Mouse (Mus musculus): Measurements from ENCODE around the gene Gpr18. TPM values are rescaled to one million over a fixed set of nuclear protein-coding genes. Genes with fewer than 3 reads are reported as not detected.
A peak's percentile ranks its signal among the peaks of the same experiment; 100 is the strongest.
"Not testable (repeated sequence)": the region's sequence is repeated elsewhere in the genome, so short reads cannot be mapped to it uniquely, and the experiment has no call there.

The Gpr18 gene
- polyA plus RNA-seq, 1 experiment, result not detected

DNA sequence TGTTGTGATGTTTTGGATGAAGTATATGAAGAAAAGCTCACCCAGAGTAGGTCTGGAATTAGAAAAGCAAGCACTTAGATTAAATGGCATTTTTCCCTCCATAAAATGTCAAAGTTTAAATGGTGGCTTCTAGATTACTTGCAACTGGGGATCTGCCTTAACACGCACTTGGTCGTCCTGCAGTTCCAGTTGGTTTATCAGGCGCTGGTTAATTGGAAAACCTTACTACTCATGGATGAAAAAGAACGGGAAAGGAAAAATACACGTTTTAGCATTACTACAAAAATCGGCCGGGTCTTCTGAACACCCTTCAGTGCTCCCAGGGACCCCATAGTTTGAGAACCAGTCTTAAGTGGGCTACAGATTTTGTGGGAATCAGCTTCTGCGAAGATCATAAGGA is 37.9 kb downstream of the Gpr18 start:
- peak overlapping the region; percentile 78 for H3K4me3 ChIP-seq (replicated peaks; ENCODE audit: insufficient read depth, low read depth, low read length)
- TF ChIP-seq CTCF (IDR thresholded peaks at IDR 0.05; ENCODE audit: borderline replicate concordance, insufficient read depth, low read depth, low read length), result no peak
- TF ChIP-seq POLR2A (IDR thresholded peaks at IDR 0.05; ENCODE audit: borderline replicate concordance, insufficient read depth, low read length), result no peak
- 38% methylated on average over 8 of the region's 8 CpGs for WGBS
- peaks cover 11% of the 10 kb centered on the region; the same call in 1 of the 2 replicates for H3K4me1 ChIP-seq (ENCODE audit: control insufficient read depth, insufficient read depth, low read length)
- H3K27me3 ChIP-seq (ENCODE audit: control insufficient read depth, insufficient read depth, low read length), result no peaks in the 10 kb centered on the region
- no peak for DNase-seq
- no peak overlapping the region for H3K27ac ChIP-seq (ENCODE audit: insufficient read depth, low read length)

DNA sequence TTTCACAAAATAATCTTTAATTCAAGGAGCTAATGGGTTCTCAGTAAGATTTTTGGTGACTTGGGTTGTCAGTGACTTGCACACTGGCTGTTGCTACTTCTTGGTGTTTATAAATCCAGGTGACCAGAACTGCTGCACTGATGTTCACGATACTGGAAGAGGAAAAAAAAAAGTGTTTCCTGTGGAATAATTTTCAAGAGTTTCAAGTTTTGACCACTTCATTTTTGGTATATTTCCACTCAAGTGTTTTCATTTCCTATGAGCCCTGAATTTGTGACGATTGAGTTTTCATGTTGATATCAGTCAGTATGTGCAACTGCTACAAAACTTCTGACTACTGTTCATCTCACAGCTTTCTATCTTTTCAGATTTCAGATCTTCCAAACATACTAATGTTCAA is 38.7 kb downstream of the Gpr18 start:
- no peak overlapping the region for H3K4me3 ChIP-seq (replicated peaks; ENCODE audit: insufficient read depth, low read depth, low read length)
- DNase-seq, result no peak
- H3K4me1 ChIP-seq (ENCODE audit: control insufficient read depth, insufficient read depth, low read length), result peaks cover 11% of the 10 kb centered on the region; the same call in 1 of the 2 replicates
- no peaks in the 10 kb centered on the region for H3K27me3 ChIP-seq (ENCODE audit: control insufficient read depth, insufficient read depth, low read length)
- TF ChIP-seq POLR2A (IDR thresholded peaks at IDR 0.05; ENCODE audit: borderline replicate concordance, insufficient read depth, low read length), result no peak
- no peak for TF ChIP-seq CTCF (IDR thresholded peaks at IDR 0.05; ENCODE audit: borderline replicate concordance, insufficient read depth, low read depth, low read length)
- H3K27ac ChIP-seq (ENCODE audit: insufficient read depth, low read length), result no peak overlapping the region
- 95% methylated on average over 2 of the region's 2 CpGs for WGBS

DNA sequence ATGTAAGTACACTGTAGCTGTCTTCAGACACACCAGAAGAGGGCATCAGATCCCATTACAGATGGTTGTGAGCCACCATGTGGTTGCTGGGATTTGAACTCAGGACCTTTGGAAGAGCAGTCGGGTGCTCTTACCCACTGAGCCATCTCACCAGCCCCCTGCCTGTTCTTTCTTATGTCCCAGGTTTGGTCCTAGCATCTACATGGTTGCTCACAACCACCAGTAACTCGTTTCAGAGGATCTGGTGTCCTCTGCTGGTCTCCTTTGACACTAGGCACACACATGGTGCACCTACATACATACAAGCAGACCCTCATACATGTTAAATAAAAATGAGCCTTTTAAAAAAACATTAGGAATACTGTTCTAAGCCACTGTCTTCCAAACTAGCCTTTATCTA is 39.4 kb downstream of the Gpr18 start:
- H3K27me3 ChIP-seq (ENCODE audit: control insufficient read depth, insufficient read depth, low read length); H3K4me3 ChIP-seq (replicated peaks; ENCODE audit: insufficient read depth, low read depth, low read length); DNase-seq; H3K27ac ChIP-seq (ENCODE audit: insufficient read depth, low read length); H3K4me1 ChIP-seq (ENCODE audit: control insufficient read depth, insufficient read depth, low read length): not testable (repeated sequence)
- WGBS, result 59% methylated on average over 2 of the region's 2 CpGs

DNA sequence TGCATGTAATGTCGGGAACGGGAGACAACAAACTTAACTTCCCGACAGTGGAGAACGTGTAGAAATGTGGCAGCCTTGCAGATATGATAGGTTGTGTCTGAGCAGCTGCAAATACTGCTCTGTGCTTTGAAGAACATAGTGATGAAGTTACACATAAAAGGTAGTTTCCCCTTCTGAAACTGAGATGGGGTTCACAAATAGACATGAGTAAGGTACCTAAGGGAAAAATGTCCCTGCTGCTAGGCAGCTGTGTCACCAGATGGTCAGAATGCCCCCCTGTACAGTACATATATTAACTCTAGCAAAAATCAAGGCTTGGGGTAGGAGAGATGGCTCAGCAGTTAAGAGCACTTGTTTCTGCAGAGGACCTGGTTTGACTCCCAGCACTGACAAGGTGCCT is 41.9 kb downstream of the Gpr18 start:
- no peak for TF ChIP-seq CTCF (IDR thresholded peaks at IDR 0.05; ENCODE audit: borderline replicate concordance, insufficient read depth, low read depth, low read length)
- TF ChIP-seq POLR2A (IDR thresholded peaks at IDR 0.05; ENCODE audit: borderline replicate concordance, insufficient read depth, low read length), result no peak
- H3K4me3 ChIP-seq (replicated peaks; ENCODE audit: insufficient read depth, low read depth, low read length), result no peak overlapping the region
- H3K4me1 ChIP-seq (ENCODE audit: control insufficient read depth, insufficient read depth, low read length), result no peaks in the 10 kb centered on the region
- H3K27me3 ChIP-seq (ENCODE audit: control insufficient read depth, insufficient read depth, low read length), result no peaks in the 10 kb centered on the region
- no peak for DNase-seq
- WGBS, result 82% methylated on average over 4 of the region's 4 CpGs
- H3K27ac ChIP-seq (ENCODE audit: insufficient read depth, low read length), result no peak overlapping the region

DNA sequence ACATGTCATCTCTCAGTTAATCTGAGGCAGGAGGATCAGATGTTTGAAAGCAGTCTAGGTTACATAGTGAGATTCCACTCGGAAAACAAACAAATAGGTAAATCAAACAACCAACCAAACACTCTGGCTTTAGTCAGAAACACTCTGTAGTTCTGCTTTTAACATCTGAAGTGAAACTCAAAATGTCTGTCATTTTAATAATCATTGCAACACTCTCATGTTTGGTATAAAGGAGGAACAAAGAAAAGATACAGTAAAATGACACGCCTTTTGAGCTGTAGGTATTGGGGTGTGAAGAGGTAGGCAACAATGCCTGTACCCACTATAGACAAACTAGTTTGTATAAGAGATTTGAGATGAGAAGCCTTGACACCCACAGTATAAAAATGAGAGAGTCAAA is 42.4 kb downstream of the Gpr18 start:
- DNase-seq, result no peak
- TF ChIP-seq CTCF (IDR thresholded peaks at IDR 0.05; ENCODE audit: borderline replicate concordance, insufficient read depth, low read depth, low read length) (no peak), POLR2A (IDR thresholded peaks at IDR 0.05; ENCODE audit: borderline replicate concordance, insufficient read depth, low read length) (no peak)
- WGBS, result 78% methylated on average over 2 of the region's 2 CpGs
- H3K27me3 ChIP-seq (ENCODE audit: control insufficient read depth, insufficient read depth, low read length), result no peaks in the 10 kb centered on the region
- no peak overlapping the region for H3K27ac ChIP-seq (ENCODE audit: insufficient read depth, low read length)
- no peaks in the 10 kb centered on the region for H3K4me1 ChIP-seq (ENCODE audit: control insufficient read depth, insufficient read depth, low read length)
- no peak overlapping the region for H3K4me3 ChIP-seq (replicated peaks; ENCODE audit: insufficient read depth, low read depth, low read length)

DNA sequence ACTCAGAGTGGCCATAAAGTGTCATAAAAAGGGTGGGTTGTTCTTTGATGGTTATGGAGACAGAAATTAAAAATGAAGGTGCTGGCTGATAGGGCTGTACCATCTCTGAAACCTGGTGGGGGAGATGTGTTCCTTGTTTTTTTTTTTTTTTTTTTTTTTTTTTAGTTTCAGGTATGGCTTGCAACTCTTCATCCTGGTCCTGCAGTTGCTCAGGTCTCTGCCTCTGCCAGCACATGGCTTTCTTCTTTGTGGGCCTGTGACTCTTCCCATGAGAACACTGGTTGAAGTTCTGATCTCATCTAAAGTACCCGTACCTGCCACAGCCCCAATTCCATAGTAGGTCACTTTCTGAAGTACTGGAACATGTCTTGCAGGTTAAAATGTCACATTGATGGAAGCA is 42.8 kb downstream of the Gpr18 start:
- no peak overlapping the region for H3K27ac ChIP-seq (ENCODE audit: insufficient read depth, low read length)
- WGBS, result 79% methylated on average over 1 of the region's 1 CpGs
- H3K4me3 ChIP-seq (replicated peaks; ENCODE audit: insufficient read depth, low read depth, low read length), result no peak overlapping the region
- TF ChIP-seq POLR2A (IDR thresholded peaks at IDR 0.05; ENCODE audit: borderline replicate concordance, insufficient read depth, low read length), result no peak
- no peak for TF ChIP-seq CTCF (IDR thresholded peaks at IDR 0.05; ENCODE audit: borderline replicate concordance, insufficient read depth, low read depth, low read length)
- H3K27me3 ChIP-seq (ENCODE audit: control insufficient read depth, insufficient read depth, low read length), result no peaks in the 10 kb centered on the region
- DNase-seq, result no peak
- H3K4me1 ChIP-seq (ENCODE audit: control insufficient read depth, insufficient read depth, low read length), result no peaks in the 10 kb centered on the region

DNA sequence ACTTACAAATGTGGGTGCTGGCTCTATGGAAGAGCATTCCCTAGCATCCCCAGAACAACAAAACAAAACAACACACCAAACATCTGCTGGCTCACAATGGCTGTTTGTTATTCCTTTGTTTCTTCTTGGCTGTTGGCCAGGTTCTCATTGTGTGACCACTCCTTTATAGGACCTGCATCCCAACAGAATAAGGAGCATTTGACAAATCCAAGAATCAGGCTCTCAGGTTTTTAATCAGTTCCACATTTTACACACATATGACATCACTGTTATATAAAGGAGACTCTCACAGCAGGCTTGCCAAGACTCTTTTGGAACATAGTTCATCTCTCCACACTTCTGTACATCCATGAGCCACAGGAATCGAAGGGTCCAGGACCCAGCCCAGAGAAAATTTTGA is 46.5 kb downstream of the Gpr18 start:
- DNase-seq, result no peak
- WGBS, result 47% methylated on average over 1 of the region's 1 CpGs
- Histone ChIP-seq H3K27ac (ENCODE audit: insufficient read depth, low read length) (no peak overlapping the region), H3K27me3 (ENCODE audit: control insufficient read depth, insufficient read depth, low read length) (no peaks in the 10 kb centered on the region), H3K4me3 (replicated peaks; ENCODE audit: insufficient read depth, low read depth, low read length) (no peak overlapping the region), H3K4me1 (ENCODE audit: control insufficient read depth, insufficient read depth, low read length) (no peaks in the 10 kb centered on the region)
- TF ChIP-seq CTCF (IDR thresholded peaks at IDR 0.05; ENCODE audit: borderline replicate concordance, insufficient read depth, low read depth, low read length), result no peak
- TF ChIP-seq POLR2A (IDR thresholded peaks at IDR 0.05; ENCODE audit: borderline replicate concordance, insufficient read depth, low read length), result no peak

DNA sequence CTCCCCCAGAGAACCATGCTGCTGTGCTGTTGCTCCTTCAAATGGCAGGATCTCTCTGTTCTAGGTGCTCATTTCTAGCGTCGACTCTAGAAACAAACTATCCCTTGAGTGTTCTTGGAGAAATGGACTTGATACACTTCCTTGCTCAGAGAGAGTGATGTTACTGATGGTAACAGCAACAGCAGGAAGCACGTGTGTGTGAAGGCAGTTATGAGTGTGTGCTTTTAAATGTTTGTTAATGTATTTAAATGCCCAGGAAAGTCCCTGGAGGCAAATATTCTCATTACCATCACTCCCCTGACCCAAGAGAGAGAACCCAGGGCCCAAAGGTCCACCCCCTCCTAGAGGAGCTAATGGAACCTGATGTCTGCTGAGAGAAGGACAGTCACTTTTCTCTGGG is 49.0 kb downstream of the Gpr18 start:
- no peak overlapping the region for H3K4me3 ChIP-seq (replicated peaks; ENCODE audit: insufficient read depth, low read depth, low read length)
- no peaks in the 10 kb centered on the region for H3K4me1 ChIP-seq (ENCODE audit: control insufficient read depth, insufficient read depth, low read length)
- DNase-seq, result no peak
- no peak overlapping the region for H3K27ac ChIP-seq (ENCODE audit: insufficient read depth, low read length)
- no peaks in the 10 kb centered on the region for H3K27me3 ChIP-seq (ENCODE audit: control insufficient read depth, insufficient read depth, low read length)
- TF ChIP-seq CTCF (IDR thresholded peaks at IDR 0.05; ENCODE audit: borderline replicate concordance, insufficient read depth, low read depth, low read length) (no peak), POLR2A (IDR thresholded peaks at IDR 0.05; ENCODE audit: borderline replicate concordance, insufficient read depth, low read length) (no peak)
- 81% methylated on average over 3 of the region's 3 CpGs for WGBS

DNA sequence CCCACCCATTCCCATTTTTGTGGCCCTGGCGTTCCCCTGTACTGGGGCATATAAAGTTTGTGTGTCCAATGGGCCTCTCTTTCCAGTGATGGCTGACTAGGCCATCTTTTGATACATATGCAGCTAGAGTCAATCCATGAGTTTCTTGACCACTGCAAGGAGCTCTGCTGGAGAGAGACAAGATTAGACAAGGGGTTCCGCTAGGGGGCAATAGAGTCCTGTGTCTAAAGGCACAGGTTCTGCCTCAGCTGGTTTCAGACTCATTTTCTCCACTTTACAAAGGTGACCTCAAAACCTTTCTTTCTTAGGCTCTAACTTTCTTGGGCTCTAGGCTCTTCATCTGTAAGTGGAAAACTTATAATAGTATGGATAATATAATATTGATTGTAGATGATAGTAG is 50.4 kb downstream of the Gpr18 start:
- H3K4me1 ChIP-seq (ENCODE audit: control insufficient read depth, insufficient read depth, low read length); H3K4me3 ChIP-seq (replicated peaks; ENCODE audit: insufficient read depth, low read depth, low read length); H3K27ac ChIP-seq (ENCODE audit: insufficient read depth, low read length); H3K27me3 ChIP-seq (ENCODE audit: control insufficient read depth, insufficient read depth, low read length): not testable (repeated sequence)
- TF ChIP-seq CTCF (IDR thresholded peaks at IDR 0.05; ENCODE audit: borderline replicate concordance, insufficient read depth, low read depth, low read length), result peak; percentile 65; the same call in 1 of the 2 replicates
- peak; percentile 64 to 67 for DNase-seq
- WGBS, result 16% methylated on average over 2 of the region's 2 CpGs

Other genes starting within 250 kb of the Gpr18 start
- gene Dock9, start 117.9 kb downstream of the Gpr18 start, polyA plus RNA-seq (2012; rRNA removed), result 140 TPM in 2 replicates
- 44.4 and 45.6 TPM in 2 replicates for gene Ubac2, start 37.2 kb downstream of the Gpr18 start, polyA plus RNA-seq (2012; rRNA removed)
- gene Gpr183, start 49.4 kb upstream of the Gpr18 start, polyA plus RNA-seq (2012; rRNA removed), result 0.33 and 0.52 TPM in 2 replicates
- gene Timm8a2, start 118.9 kb upstream of the Gpr18 start, polyA plus RNA-seq (2012; rRNA removed), result 0.28 and 0.29 TPM in 2 replicates
- 81.4 and 90.7 TPM in 2 replicates for gene Tm9sf2, start 191.3 kb upstream of the Gpr18 start, polyA plus RNA-seq (2012; rRNA removed)

Data from cerebellum, adult 2 months (tissue).